Mouse (Mus musculus): Measurements from ENCODE around the gene Cdc42bpa.

The Cdc42bpa gene

GRCm38 (mm10) chr1:180037461-180037860, 77.2 kb downstream of the Cdc42bpa start:
- DNase-seq: no peak

DNA sequence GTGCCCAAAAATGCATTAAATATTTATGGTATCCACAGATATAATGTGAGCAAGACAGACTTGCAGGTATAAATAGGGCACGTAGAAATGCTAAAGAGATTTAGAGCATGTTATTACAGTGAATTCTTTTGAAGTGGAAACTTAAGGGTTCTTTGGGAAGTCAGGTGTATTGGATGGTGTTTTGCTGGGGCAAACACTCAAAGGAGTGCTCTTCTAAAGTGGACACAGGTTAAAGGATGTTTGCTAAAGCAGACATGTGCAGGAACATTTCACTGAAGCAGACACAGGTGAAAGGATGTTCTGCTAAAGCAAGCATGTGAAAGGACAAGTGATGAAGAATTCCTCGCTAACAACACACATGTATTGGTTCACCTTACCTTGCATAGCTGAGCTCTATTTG, 83.9 kb downstream of the Cdc42bpa start:
- no peak for DNase-seq

DNA sequence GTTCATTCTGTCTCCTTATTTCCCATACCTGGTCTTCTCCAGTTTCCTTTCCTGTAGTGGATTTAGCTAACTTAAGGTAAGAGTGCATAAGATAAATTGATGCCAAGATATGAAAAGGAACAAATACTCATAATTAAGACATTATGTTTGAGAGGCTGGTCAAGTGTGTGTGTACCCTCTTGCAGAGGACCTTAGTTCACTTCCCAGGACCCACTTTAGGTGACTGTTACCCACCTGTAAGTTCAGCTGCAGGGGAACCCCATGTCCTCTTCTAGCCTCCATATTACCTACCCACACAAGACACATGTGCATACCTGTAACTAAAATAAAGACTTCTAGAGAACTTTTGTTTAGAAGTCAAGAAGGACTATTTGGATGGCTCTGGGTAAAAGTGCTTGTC, 84.9 kb downstream of the Cdc42bpa start:
- no peak for DNase-seq

DNA sequence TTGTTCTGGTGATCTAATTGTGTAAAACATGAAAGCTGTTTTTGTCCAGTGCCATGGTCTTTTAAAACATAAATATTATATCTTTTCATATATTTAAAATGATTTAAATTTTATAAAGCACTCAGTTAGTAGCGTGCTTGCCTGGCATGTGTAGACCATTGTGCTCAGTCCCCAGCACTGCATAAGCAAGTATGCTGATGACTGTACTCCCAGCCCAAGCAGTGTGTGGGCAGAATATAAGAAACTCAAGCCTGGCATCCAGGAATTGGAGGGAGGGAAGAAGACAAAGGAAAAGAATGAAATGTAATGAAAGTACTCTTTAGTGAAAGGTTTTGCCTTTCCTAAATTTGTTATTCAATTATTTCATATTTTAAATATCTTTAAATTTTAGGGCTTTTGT, 128.9 kb downstream of the Cdc42bpa start:
- no peak for DNase-seq

DNA sequence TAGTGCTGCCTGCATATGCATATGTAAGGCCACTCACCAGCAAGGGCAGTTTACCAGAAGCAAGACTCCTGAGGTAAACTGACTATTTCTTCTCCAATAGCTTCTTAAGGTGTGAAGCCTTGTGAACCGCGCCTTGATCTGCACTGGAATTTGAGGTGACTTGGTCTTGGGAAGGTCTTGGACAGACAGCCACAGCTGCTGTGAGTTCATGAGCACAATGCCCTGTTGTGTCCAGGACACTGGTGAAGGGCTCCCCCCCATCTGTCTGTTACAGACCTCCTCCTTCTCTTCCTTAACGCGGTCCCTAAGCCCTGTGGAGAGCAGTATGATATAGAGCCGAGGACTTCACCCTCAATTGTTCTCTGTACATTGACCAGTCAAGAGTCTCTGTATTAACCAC, 138.2 kb downstream of the Cdc42bpa start:
- no peak for DNase-seq

GRCm38 (mm10) chr1:180104567-180104966, 144.3 kb downstream of the Cdc42bpa start:
- DNase-seq: no peak

DNA sequence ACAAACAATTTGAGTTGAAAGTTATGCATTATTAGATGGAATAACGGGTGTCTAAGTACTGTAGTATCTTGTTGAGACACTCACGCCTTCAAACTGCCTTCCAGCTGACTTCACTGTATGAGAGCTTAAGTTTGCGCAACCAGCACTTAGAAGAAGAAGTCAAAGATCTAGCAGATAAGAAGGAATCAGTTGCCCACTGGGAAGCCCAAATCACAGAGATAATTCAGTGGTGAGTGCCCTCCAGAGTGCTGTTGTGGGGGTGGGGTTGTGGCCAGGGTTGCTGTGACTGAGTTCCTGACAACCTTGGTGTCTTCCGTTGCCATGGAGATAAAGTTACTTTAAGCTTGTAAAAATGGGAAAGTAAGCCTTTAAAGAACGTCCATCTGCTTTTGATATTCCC, 148.8 kb downstream of the Cdc42bpa start:
- DNase-seq: no peak

DNA sequence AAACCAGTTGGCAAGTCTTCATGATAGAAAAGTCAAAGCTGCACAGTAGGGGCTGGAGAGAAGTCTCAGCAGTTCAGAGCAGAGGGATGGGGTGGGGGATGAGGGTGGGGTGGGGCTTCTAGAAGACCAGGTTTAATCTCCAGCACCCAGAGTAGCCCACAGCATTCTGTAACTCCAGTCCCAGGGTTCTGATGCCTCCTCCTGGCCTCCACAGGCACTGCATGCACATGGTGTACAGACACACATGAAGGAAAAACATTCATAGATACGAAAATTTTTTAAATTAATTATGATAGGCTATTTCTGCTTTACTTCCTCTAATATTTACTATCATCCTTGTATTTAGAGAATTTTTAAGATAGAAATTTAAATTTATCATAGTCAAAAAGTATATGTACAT, 156.3 kb downstream of the Cdc42bpa start:
- DNase-seq: peak; percentile 45 to 55

DNA sequence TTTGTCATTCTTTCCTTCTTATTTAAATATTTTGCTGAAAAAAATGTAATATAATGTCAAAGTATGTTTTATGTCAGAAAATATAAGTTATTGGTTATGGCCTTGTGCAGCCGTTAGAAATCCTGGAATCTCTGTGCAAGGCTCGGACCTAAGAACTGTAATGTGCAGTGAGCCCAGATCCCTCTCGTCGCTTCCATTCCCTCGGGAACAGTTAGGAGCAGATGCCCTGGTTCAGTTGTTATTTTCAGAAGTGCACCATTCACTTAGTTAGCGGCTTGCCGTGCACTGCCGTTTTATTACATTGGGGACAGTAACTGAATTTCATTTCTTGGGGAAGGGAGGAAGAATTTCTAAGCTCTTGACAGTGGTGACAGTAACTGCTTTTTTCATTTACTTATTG, 158.0 kb downstream of the Cdc42bpa start:
- DNase-seq: no peak

DNA sequence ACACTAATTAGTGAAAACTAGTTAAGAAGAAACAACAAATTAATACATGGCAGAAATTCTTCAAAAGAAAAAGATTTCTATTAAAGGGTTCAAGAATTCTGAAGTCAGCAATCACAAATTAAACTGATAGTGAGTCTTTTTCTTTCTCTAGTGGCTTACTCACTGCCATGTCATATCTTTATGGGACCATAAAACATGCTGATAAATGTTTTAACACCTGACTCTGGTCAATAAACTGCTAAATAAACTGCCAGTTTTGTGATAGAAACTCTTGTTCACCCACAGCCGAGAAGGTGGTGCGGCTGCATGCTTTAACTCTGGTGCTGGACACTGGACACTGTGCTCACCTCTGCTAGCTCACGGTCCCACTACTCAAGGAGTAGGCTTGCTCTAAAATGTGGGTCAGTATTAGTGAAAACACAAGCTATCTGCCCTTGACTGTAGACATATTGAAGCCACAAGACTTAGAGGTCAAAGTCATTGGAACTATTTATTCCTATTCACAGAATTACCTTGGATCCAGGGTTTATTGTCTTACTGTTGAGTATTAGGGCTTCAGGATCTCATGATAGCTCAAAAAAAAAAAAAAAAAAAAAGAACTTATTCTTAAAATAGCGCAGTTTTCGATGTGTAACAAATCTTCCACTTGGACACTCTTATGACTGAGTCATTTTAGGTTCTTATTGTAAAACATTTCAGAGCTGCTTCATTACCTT, 168.0 kb downstream of the Cdc42bpa start:
- no peak for DNase-seq

DNA sequence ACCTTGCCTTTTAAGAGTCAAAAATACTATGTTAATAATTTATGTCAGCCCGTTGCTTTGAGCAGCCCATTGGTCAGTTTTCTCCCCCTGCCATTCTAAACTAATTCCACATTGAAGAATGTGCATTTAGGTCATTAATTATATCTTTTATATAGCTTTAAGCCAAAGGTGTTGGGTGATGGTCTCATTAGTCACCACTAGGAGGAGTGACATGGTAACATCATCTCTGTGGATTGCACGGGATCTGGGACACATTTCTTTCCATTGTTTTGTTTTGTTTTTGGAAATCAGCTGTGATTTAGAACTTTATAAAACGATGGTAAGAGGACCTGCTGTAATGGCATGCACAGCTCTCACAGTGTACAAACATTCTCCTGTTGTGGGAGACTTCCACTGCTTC, 171.1 kb downstream of the Cdc42bpa start:
- DNase-seq: no peak

DNA sequence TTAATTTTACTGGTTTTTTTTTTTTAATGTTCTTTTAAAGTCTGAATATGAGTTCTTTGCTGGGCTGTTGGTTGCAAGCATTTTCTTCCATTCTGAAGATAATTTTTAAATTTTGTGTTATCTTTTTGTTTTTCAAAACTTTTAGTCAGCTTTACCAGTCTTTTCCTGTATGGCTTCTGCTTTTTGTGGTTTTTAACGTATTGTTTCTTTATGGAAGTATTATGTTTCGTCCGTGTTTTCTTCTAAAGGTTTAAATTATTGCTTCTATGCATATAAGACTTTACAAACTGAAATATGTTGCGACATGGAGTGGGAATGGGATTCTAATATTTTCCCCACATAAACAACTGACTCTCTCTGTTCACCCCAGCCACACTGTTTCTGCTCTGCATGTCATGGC, 171.9 kb downstream of the Cdc42bpa start:
- no peak for DNase-seq

DNA sequence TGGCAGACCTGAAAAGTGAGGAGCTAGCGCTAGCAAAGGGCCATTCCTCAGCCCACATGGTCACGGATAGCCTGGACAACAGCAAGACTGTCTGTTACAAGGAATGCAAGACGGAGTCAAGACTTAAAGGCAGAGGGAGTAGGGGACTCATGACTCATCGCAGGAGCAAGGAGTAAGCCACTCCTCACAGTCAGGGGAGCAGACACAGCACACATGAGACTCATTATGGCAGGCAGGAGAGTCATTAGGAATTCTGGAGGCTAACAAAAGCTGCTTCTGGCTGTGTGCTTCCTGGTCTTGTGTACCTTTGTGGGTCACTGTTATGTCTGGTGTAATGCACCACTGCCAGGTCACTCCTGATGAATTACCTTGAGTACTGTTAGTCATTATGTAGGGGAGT, 178.9 kb downstream of the Cdc42bpa start:
- DNase-seq: no peak

DNA sequence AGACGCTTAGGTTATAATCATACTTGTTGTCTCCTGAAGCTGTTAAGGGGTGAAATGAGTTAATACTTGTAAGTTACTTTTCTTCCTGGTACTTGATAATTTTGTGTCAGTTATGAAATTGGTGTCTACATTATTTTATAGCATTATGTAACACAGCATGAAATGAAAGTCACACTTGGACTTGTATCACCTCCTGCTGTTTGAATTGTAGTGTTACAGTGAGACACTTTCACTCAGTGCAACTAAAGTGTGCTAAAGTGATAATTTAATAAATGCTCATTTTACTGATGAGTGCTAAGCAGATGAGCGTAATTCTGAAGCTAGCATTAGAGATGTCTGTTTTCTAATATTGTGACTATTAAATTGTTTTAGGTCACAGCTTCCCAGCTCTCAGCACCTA, 180.7 kb downstream of the Cdc42bpa start:
- DNase-seq: no peak

DNA sequence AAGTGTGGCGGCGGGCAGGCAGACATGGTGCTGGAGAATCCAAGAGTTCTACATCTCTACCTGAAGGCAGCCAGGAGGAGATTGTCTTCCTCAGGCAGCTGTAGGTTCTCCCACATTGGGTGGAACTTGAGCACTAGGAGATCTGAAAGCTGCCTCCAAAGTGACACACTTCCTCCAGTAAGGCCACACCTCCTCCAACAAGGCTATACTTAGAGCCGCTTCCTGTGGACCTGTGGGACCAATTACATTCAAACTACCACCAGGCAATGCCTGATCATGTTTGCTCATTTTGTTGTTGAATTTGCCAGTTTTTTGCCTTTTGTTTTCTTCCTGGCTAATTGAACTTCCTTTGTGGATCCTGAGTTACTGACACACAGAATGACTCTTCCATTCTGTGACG, 187.8 kb downstream of the Cdc42bpa start:
- no peak for DNase-seq

DNA sequence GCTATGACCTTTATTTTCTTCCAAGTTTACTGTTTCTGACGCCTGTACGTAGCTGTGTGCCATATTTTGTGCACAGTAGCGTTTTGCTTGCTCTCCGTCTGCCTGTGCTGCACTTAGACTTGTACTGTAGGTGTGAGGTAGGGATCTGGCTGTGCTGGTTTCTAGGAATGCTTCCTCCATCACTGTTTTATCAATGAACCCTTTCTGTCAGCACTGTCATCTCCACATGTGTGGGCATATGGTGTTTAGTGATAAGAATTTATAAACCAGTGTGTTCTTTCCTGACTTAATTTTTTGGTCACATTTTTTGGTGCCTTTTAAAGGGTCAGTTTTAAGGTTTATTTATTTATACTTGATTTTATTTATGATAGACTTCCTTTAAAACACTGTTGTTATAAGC, 188.3 kb downstream of the Cdc42bpa start:
- no peak for DNase-seq

- DNase-seq: no peak
Observed at GRCm38 (mm10) chr1:180151191-180151590, 190.9 kb downstream of the Cdc42bpa start.

DNA sequence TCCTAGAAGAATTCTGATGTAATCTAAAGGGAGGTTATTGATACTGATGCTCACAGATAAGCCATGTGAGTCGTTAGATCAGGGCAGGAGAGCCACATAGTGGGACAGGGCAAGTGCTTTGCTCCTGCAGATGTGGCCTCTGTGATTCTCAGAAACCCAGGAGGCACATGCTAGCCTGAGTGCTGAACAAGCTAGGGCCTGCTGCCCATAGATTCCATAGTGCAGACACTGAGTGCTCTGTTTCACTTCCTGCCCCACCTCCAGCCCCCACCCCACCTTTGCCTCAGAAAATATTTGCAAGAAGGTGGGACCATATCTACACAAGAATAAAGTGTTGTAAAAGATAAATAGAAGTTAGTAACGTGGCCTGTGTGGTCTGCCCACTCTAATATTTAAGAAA, 198.4 kb downstream of the Cdc42bpa start:
- no peak for DNase-seq

DNA sequence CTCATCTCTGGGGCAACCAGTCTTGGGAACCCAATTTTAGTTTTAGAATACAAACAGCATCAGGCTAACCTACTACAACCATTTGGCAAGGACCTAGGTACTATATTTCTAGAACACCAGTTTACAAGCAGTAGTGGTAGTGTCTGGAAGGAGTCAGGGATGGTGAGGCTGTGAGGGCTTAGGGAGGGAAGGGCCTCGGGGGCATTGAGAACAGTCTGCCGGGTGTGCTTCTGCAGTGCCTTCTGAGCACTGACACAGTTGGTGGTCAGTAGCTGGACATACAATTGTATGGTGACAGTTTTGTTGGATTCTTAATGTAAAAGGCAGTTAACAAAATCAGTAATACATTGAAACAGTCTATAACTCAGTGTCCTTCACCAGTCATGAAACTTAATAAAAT, 200.3 kb downstream of the Cdc42bpa start:
- no peak for DNase-seq

DNA sequence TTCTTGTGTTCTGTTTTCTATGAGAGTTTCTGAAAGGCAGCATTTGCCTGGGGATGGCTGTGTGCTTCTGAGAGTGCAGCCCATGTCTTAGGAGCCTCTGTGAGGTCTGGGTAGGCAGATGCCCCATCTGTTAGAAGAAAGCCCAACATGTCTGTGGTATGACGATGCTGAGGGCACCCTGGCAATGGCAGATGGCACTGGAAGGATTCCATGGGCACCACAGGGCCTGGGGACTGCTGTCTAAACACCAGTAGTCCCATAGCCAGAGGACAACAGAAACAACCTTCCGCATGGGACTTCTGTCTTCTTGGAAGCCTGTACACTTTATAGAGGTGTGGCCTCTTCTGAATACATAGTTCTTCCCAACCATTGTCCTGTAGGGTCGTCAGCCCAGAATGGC, 200.9 kb downstream of the Cdc42bpa start:
- peak; percentile 80 to 85 for DNase-seq

DNA sequence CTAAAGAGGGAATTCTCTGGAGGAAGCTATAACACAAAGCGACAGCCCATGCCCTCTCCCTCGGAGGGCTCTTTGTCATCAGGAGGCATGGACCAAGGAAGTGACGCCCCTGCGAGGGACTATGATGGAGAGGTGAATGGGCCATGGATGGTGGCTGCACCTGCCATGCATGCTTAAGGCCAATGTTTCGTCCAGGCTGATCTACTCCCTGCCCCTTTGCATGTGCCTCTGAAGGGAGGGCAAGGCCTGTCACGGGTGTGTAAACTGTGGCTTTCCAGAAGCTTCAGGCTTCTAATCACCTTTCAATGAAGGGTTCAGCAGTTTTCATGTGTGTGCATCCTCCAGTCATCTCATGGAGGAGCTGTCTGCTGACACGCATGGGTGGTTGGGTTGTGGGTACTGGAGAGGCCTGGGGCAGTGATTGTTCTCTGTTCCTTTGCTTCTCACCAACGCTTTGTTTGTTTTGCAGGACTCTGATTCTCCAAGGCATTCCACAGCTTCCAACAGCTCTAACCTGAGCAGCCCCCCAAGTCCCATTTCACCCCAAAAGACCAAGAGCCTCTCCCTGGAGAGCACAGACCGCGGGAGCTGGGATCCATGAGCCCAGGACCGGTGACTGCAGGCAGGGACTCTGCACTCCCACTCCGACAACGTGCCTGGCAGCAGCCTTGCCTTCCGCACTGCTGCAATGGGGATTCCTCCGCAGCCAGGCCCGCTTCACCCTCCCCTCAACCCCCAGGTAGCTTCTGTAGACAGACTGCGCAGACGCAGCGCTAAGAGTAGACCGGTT, 201.5 kb downstream of the Cdc42bpa start:
- no peak for DNase-seq

GRCm38 (mm10) chr1:180162986-180163385, 202.7 kb downstream of the Cdc42bpa start:
- DNase-seq: no peak

DNA sequence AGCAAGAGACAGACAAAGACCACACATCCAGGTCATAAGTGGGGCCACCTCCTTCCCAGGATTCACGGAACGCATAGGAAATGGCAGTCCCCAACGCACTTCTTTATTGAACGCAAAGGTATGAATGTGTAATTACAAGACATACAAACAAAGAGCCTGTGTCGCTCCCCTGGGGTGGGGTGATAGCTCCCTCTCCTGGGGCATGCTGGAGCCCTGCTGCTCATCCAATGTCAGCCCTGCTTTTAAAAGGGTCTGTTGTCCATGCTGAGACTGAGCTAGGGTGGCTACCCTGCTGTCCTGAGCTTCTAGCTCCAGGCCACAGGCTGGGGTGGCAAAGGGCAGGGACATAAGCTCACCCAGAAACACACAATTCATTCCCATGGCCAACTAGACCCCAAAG, 206.3 kb downstream of the Cdc42bpa start:
- peak in 1 of 2 experiments; percentile 10 for DNase-seq

- DNase-seq: peak; percentile 57 to 59
Observed at GRCm38 (mm10) chr1:180168294-180168693, 208.0 kb downstream of the Cdc42bpa start.

GRCm38 (mm10) chr1:180169161-180169560, 208.9 kb downstream of the Cdc42bpa start:
- no peak for DNase-seq

All from cerebellum, postnatal 10 days (tissue).